Mouse (Mus musculus): ENCODE measurements around the gene Rad21l. TPM values are rescaled to one million over a fixed set of nuclear protein-coding genes. Genes with fewer than 3 reads are reported as not detected.
A peak's percentile ranks its signal among the peaks of the same experiment; 100 is the strongest.

Rad21l gene
- polyA plus RNA-seq, 1 experiment from 2014 or later, result not detected

- H3K4me3 ChIP-seq (ENCODE audit: low read depth, low read length), result no peak overlapping the region
- no peak overlapping the region for H3K27ac ChIP-seq (ENCODE audit: low read depth, low read length)
- H3K9me3 ChIP-seq (ENCODE audit: control insufficient read depth), result no peaks in the 10 kb centered on the region
- H3K36me3 ChIP-seq (ENCODE audit: control insufficient read depth, insufficient read depth), result no peaks in the 10 kb centered on the region
- H3K9ac ChIP-seq (ENCODE audit: low read depth, low read length), result no peak overlapping the region
- H3K4me2 ChIP-seq (replicated peaks; ENCODE audit: low read depth), result peak overlapping the region; percentile 35; the same call in 1 of the 2 replicates
- H3K27me3 ChIP-seq (replicated peaks; ENCODE audit: control insufficient read depth, insufficient read depth, low read length), result 0 out of 2 replicates have a peak, but pooled peaks cover 3% of the 10 kb centered on the region
- H3K4me1 ChIP-seq (replicated peaks; ENCODE audit: control insufficient read depth, insufficient read depth, low read length), result no peaks in the 10 kb centered on the region
- peak; percentile 41; the same call in 1 of the 2 replicates for ATAC-seq
- 30% methylated on average over 48 of the region's 48 CpGs for WGBS
- no peak for TF ChIP-seq CTCF (IDR thresholded peaks at IDR 0.05; ENCODE audit: low read depth)
Observed at GRCm38 (mm10) chr2:151670026-151670967, 2.0 kb upstream of the Rad21l start.

- no peak overlapping the region for H3K9ac ChIP-seq (ENCODE audit: low read depth, low read length)
- no peak for ATAC-seq
Observed at GRCm38 (mm10) chr2:151652053-151652452, 16.3 kb downstream of the Rad21l start.

GRCm38 (mm10) chr2:151636015-151636402 lies 32.3 kb downstream of the Rad21l start:
- Histone ChIP-seq H3K27me3 (replicated peaks; ENCODE audit: control insufficient read depth, insufficient read depth, low read length) (peaks cover 10% of the 10 kb centered on the region; the same call in 1 of the 2 replicates), H3K9me3 (ENCODE audit: control insufficient read depth) (no peaks in the 10 kb centered on the region), H3K27ac (ENCODE audit: low read depth, low read length) (no peak overlapping the region), H3K4me3 (ENCODE audit: low read depth, low read length) (no peak overlapping the region), H3K9ac (ENCODE audit: low read depth, low read length) (no peak overlapping the region), H3K36me3 (ENCODE audit: control insufficient read depth, insufficient read depth) (no peaks in the 10 kb centered on the region), H3K4me2 (replicated peaks; ENCODE audit: low read depth) (peak overlapping the region; percentile 52; the same call in 1 of the 2 replicates), H3K4me1 (replicated peaks; ENCODE audit: control insufficient read depth, insufficient read depth, low read length) (no peaks in the 10 kb centered on the region)
- TF ChIP-seq CTCF (IDR thresholded peaks at IDR 0.05; ENCODE audit: low read depth), result no peak
- 77% methylated on average over 2 of the region's 2 CpGs for WGBS
- no peak for ATAC-seq

More at GRCm38 (mm10) chr2:151652053-151652452, 16.3 kb downstream of the Rad21l start:
- no peak overlapping the region for H3K27ac ChIP-seq (ENCODE audit: low read depth, low read length)
- no peak overlapping the region for H3K4me3 ChIP-seq (ENCODE audit: low read depth, low read length)
- 47% methylated on average over 1 of the region's 1 CpGs for WGBS
- no peaks in the 10 kb centered on the region for H3K4me1 ChIP-seq (replicated peaks; ENCODE audit: control insufficient read depth, insufficient read depth, low read length)
- no peak for TF ChIP-seq CTCF (IDR thresholded peaks at IDR 0.05; ENCODE audit: low read depth)
- H3K9me3 ChIP-seq (ENCODE audit: control insufficient read depth), result no peaks in the 10 kb centered on the region
- no peaks in the 10 kb centered on the region for H3K27me3 ChIP-seq (replicated peaks; ENCODE audit: control insufficient read depth, insufficient read depth, low read length)
- no peaks in the 10 kb centered on the region for H3K36me3 ChIP-seq (ENCODE audit: control insufficient read depth, insufficient read depth)
- H3K4me2 ChIP-seq (replicated peaks; ENCODE audit: low read depth), result no peak overlapping the region

GRCm38 (mm10) chr2:151635362-151636014 lies 32.8 kb downstream of the Rad21l start:
- H3K27me3 ChIP-seq (replicated peaks; ENCODE audit: control insufficient read depth, insufficient read depth, low read length), result peaks cover 12% of the 10 kb centered on the region; the same call in 1 of the 2 replicates
- H3K4me2 ChIP-seq (replicated peaks; ENCODE audit: low read depth), result peak overlapping the region; percentile 52
- 41% methylated on average over 9 of the region's 9 CpGs for WGBS
- H3K9ac ChIP-seq (ENCODE audit: low read depth, low read length), result no peak overlapping the region
- H3K9me3 ChIP-seq (ENCODE audit: control insufficient read depth), result no peaks in the 10 kb centered on the region
- no peaks in the 10 kb centered on the region for H3K36me3 ChIP-seq (ENCODE audit: control insufficient read depth, insufficient read depth)
- peak overlapping the region; percentile 11; the same call in 1 of the 2 replicates for H3K4me3 ChIP-seq (ENCODE audit: low read depth, low read length)
- no peak for TF ChIP-seq CTCF (IDR thresholded peaks at IDR 0.05; ENCODE audit: low read depth)
- peak; percentile 80 for ATAC-seq
- H3K4me1 ChIP-seq (replicated peaks; ENCODE audit: control insufficient read depth, insufficient read depth, low read length), result no peaks in the 10 kb centered on the region
- H3K27ac ChIP-seq (ENCODE audit: low read depth, low read length), result no peak overlapping the region

- Histone ChIP-seq H3K4me3 (ENCODE audit: low read depth, low read length) (no peak overlapping the region), H3K9me3 (ENCODE audit: control insufficient read depth) (no peaks in the 10 kb centered on the region), H3K27ac (ENCODE audit: low read depth, low read length) (no peak overlapping the region), H3K27me3 (replicated peaks; ENCODE audit: control insufficient read depth, insufficient read depth, low read length) (peaks cover 12% of the 10 kb centered on the region; the same call in 1 of the 2 replicates), H3K9ac (ENCODE audit: low read depth, low read length) (no peak overlapping the region), H3K36me3 (ENCODE audit: control insufficient read depth, insufficient read depth) (no peaks in the 10 kb centered on the region), H3K4me2 (replicated peaks; ENCODE audit: low read depth) (peak overlapping the region; percentile 52), H3K4me1 (replicated peaks; ENCODE audit: control insufficient read depth, insufficient read depth, low read length) (no peaks in the 10 kb centered on the region)
- ATAC-seq, result no peak
- WGBS, result 27% methylated on average over 2 of the region's 2 CpGs
- TF ChIP-seq CTCF (IDR thresholded peaks at IDR 0.05; ENCODE audit: low read depth), result no peak
Observed at GRCm38 (mm10) chr2:151634903-151635302, 33.4 kb downstream of the Rad21l start.

GRCm38 (mm10) chr2:151632982-151633381 lies 35.4 kb downstream of the Rad21l start:
- 76% methylated on average over 5 of the region's 5 CpGs for WGBS
- H3K9ac ChIP-seq (ENCODE audit: low read depth, low read length), result no peak overlapping the region
- H3K4me3 ChIP-seq (ENCODE audit: low read depth, low read length), result no peak overlapping the region
- no peak overlapping the region for H3K4me2 ChIP-seq (replicated peaks; ENCODE audit: low read depth)
- no peak for TF ChIP-seq CTCF (IDR thresholded peaks at IDR 0.05; ENCODE audit: low read depth)
- peaks cover 12% of the 10 kb centered on the region; the same call in 1 of the 2 replicates for H3K27me3 ChIP-seq (replicated peaks; ENCODE audit: control insufficient read depth, insufficient read depth, low read length)
- ATAC-seq, result no peak
- H3K36me3 ChIP-seq (ENCODE audit: control insufficient read depth, insufficient read depth), result no peaks in the 10 kb centered on the region
- no peaks in the 10 kb centered on the region for H3K9me3 ChIP-seq (ENCODE audit: control insufficient read depth)
- no peaks in the 10 kb centered on the region for H3K4me1 ChIP-seq (replicated peaks; ENCODE audit: control insufficient read depth, insufficient read depth, low read length)
- H3K27ac ChIP-seq (ENCODE audit: low read depth, low read length), result no peak overlapping the region
